Mouse (Mus musculus) cerebellum, postnatal 25 days (tissue): ENCODE measurements at regions not wholly inside any gene's neighbourhood (a gene's known extent, or its start where the extent isn't known, plus 50 kb on each side); places are given as distances from the start of the nearest gene placed in this dataset.

Experiments
- DNase-seq, 2 experiments: peaks; one replicate each; pipeline ENCODE4 v3.0.0; 2021; ENCODE audit warnings: mixed read lengths in 2 of 2

DNA sequence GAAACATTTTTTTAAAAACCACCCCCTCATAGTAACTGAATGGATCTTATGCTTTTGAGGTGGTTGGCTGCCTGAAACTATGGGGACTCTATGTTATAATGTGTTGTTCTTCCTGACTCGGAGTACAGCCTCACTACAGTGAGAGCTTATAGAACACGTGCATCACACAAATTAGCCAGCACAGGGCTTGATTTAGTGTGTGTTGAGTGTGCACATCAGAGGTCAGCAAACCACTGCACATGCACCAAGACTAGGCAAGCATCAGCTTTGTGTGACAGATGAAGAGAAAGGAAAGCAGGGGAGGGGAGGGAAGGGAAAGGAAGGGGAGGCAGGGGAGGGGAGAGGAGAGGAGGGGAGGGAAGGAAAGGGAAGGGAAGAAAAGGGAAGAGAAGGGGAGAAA, 422.9 kb upstream of the Smim15 start:
- no peak for DNase-seq

DNA sequence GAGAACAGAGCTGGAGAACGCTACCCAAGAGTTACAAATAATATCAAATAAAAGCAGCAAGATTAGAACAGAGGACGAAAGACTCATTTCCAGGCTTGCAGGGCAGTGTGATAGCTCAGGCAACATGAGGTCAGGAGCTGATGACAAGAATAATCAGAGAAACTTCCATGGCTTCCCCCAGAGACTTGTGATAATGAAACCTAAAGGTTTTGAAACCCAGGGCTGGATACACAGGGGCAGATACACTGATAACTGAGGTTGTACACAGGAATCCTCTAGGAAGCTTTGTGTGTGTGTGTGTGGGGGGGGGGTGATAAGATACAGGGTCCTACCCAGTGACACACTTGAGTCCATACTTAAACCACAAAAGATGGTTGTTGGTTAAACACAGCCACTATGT, 423.4 kb upstream of the Smim15 start:
- DNase-seq: no peak

DNA sequence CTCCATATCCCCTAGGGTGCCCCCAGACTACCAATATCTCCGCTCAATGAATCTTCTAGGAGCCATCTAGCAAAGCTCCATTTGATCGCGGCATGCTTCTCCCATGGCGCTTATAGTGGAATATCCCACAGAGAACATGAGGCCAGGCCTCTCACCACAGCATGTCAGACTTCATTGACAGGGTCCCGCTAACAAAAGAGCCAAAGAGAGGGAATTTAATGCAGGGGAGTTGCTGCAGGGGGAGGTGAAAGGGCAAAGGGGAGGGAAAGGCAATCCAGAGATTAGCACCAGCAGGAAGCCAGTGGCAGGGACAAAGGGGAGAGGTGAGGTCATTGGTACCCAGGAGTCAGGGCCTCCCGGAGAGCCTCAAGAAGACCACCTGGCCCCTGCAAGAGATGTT, 424.0 kb upstream of the Smim15 start:
- DNase-seq: no peak

DNA sequence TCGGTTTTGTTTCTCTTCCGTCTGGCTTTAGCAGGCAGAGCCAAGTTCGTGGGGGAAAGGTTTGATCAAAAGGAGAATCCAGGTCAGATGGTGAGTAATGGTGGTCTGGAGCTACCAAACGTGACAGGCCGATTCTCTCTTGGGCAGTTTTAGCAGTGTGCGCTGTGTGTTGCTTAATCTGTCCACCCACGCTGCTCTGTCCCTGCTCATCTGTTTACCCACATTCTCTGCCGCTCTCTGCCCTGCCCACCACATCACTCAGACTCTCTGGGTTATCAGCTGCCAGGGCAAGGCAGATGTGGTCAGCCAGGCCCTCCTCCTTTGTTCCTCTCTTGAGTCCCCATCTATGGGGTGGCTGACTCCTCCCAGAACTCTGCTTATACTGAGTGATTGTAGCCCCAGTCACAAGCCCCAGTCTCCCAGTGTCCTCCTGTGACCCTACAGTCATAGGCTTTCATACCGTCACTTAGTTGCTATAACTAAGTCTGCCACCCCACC, 424.8 kb upstream of the Smim15 start:
- DNase-seq: no peak

DNA sequence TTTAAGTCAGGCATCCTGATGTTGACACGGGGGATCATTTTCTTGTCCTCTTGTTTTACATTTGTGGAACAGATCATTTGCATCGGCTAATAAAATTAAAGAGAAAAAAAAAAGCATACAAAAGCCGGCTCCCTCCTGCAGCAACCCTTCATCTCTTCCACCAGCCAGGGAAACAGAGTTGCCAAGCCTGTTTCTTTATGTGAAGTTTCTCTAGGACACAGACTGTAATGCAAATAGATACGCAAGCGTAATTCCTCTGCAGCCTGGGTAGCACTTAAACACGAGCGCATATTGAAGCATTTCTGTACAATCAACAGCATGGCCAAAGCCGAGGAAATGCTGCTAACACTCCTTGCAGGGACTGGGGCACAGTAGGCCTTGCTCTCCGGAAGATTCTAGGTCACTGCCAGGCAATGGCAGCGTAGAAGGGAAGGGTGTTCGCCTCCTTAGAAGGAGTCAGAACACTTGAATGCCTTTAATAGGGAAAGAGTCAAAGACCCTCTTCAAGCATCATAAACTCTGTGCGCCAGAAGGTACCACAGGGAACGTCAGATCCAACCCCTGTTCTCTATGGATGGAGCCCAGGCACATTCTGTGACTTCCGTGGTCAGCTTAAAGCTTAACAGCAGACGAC, 425.3 kb upstream of the Smim15 start:
- no peak for DNase-seq

DNA sequence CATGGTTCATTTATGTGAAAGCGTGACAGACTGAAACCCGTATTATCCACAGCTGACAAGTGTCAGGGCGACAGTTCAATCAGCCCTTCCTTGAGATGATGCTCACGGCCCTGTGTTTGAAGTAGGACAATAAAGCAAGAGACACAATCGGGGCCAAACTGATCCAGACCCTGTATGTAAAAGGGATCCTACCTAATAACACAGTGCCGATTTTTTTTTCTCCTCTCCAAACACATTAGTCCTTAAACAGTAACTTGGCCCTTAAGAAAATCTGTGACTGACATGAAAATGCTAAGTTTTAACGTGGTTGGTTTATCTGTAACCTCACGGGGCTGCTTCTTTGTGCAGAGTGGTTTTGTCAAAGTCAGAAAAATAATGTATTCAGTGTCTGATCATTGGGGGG, 425.9 kb upstream of the Smim15 start:
- DNase-seq: no peak

DNA sequence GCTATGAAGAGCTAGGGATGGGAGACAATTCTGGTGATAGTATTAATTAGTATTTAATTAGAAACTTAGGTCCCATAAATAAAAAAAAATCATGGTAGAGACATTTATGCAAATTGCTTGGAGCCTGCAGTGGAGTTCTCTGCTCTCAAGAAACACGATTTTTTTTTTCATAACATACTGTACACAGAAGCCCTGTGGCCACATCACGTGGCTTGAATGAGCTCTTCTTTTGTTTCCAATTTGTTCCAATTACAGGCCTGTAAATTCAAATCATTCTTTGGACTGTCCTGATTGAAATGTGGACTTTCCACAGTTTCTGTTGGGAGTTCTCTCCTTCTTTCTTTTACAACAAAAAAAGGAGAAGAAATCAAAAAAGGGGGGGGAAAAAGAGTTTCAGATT, 426.7 kb upstream of the Smim15 start:
- no peak for DNase-seq

DNA sequence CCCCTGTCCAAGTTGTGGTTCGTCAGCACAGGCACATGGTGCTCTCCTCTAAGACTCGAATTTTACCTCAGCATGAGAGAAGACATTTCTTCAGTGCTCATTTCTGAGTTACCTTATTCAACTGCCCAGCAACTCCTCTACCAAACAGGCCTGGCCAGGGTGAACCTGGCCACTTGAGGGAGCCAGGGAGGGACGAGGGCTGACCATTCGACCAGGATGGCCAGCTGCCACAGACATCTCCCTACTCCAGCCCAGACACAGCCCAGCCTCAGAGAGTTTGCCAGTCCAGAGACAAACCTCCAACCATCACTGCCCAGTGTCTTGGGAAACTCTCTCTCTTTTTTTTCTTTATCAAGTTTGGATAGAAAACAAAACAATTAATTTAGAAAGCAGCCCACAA, 427.5 kb upstream of the Smim15 start:
- peak in 1 of 2 experiments; percentile 20 for DNase-seq

DNA sequence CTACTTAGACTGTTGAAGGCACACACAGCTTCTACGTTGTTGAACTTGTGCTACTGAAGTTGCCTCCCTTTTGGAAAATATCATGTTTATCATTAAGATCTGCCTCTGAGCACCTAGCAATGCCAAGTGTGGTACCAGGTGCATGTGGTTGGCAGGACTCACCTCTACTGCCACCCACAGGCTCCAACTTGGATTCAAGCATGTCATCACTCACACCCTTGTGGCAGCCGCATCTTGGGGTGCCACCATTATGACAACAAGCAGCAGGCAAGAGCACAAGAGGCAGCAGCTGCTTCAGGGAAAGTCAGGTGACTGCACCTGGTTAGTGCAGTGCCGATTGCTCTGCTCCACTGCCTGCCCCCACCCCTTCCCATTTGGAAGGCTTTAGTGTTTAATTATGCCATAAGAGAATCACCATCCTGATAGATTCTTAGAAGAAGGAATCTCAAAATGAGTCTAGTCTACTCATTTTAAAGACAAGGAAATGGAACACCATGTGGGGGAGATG, 435.2 kb upstream of the Smim15 start:
- DNase-seq: no peak

DNA sequence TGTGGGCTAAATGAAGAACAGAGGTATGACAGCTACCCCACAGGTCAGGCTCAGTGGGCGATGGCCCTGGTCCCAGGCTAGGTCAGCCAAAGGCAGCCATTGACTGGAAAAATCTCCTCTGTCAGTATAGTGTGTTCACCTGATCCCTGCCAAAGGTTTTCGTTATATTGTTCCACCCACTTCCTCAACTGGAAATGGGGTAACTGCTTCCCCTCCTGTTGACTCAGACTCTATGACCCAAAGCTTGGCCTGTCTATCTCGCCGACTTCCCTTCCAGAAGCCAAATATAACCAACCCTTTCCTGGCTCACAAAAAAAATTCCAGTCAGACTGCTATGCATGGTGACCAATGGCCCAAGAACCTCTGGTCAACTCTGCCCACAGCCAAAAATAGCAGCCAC, 437.0 kb upstream of the Smim15 start:
- no peak for DNase-seq

DNA sequence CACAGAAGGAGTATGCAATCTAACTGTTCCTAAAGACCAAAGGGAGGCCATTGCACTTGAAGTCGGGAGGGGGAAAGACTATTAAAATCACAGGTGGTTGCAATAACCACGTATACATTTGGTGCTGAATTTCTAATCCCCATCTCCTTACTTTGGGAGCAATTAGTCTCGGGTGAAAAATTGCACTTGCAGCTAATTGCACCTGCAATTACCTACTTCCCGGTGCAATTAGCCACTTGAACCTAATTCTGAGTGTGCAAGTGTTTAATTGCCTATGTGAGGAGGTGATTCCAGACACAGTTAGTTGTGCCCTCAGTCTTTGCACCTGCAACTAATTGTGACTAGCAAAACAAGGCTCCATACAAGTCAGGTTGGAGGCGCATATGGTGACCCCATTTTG, 442.1 kb upstream of the Smim15 start:
- no peak for DNase-seq

DNA sequence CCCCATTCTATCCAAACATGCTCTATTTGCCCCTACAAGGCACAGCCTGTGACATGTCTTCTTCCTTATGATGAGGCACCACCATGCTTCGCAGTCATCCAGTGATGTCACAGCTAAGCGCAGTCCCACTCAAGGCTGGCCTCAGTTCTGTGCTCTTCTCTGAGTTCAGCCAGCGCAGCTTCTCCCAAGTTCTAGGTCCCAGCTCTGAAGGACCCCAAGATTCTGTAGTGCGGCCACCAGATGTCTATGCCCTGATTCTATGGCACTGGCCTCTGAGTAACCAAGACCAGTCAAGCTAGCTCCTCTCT, 443.2 kb upstream of the Smim15 start:
- DNase-seq: no peak

DNA sequence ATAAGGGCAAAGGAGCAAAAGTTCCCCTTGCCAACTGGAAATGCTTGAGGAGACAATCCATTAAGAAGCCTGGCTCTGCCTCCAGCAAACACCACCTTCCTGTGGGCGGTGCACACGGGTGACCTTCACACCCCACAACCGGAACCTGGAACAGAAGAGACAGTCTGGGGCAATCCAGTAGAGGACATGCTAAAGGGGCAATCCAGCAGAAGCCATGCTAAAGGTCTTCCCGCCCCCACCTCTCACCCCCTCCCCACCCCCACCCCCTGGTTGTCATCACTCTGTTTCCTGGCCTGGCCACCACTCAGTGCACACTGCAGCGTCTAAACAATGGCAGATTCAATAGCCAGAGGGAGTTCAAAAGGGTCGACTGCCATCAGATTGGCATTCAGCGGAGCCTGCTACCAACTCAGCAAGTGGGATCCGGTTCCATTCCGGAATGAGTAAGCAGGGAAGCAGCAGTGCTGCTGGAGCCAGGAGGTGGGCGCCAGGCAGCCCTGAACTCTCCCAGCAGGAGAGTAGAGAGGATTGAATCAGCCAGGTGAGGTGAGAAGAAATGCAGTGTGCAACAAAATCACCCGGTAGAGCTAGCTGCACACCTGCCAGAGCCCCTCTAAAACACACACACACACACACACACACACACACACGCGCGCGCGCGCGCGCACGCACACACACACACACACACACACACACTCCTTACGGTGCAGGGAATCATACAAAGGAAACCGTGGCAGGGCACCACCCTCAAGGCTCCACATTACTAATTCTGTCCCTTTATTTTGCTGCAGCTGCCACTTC, 443.7 kb upstream of the Smim15 start:
- DNase-seq: peak in 1 of 2 experiments; percentile 17

DNA sequence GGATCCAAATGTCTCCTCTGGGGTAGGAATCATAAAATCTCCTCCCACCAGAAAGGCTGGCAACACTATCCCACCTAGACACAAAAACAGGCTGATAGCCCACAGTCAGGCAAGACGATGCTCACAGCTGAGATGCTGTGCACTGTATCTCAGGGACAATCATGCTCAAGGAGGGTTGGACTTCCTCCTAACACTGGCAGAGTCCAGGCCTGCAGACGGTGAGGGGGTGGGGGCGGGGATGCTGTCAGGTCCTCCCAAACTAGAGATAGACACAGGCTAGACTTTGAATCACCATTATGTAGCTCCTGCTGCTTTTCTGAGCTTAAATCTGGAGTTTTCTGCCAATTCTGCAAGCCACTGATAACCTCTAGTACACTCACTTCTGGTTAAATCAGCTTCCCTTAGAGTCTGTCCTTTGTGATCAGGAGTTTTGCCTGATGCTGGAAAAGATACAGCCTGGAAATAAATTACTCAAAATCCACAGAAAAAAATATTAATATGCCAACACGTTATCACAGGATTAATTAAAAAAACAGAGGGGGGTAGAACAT, 445.1 kb upstream of the Smim15 start:
- no peak for DNase-seq

DNA sequence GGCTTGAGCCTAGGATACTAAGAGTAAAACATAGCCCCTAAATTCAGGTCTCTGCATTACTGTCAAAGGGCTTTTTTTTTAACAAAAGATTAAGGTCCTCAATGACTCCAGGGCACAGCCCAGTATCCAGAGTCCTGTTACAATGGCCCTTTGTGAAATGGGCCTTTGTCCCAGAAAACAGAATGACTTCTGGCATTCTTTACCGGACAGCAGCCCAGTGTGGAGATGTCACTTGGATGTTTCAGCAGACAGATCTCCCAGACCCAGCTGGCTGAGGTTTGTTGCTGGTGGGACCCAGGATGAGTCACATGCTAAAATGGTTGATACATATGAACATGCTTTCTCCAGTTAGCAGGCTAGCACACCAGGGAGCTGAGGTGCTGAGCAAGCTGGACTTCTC, 445.9 kb upstream of the Smim15 start:
- no peak for DNase-seq

DNA sequence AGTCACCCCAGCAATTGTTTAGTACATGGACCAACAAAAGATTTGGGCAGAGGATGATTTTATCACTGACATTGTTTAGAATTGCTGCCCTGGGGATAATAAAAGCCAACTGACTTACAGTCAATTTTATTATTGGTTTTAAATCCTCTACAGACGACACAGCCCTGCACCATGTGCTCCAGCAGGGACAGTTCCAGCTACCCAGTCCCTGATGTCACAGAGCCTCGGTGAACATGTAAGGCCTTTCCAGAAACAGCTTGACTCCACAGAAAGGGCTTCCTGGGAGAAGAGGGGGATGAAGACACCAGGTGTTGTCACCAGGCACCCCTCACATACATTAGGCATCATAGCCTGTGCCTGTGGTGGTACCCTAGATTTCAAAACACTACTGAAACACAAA, 447.0 kb upstream of the Smim15 start:
- no peak for DNase-seq

DNA sequence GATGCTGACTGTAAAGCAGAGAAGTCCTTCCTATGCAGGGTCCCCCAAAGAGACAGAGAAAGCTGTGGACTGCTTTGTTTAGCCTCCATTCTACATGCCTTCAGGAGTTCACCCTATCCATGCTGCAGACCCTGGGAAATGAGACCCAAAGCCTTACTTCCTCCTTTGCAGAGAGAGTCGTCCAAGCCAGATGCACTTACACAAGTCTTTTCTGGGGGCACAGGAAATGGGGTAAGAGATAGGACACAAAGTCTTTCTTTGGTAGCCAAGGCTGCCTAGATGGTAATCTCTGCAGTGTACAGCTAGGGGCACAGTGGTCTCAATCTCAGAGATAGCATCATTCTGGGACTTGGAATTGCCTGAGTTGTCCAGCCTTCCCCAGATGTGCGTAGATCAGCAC, 448.1 kb upstream of the Smim15 start:
- DNase-seq: no peak

DNA sequence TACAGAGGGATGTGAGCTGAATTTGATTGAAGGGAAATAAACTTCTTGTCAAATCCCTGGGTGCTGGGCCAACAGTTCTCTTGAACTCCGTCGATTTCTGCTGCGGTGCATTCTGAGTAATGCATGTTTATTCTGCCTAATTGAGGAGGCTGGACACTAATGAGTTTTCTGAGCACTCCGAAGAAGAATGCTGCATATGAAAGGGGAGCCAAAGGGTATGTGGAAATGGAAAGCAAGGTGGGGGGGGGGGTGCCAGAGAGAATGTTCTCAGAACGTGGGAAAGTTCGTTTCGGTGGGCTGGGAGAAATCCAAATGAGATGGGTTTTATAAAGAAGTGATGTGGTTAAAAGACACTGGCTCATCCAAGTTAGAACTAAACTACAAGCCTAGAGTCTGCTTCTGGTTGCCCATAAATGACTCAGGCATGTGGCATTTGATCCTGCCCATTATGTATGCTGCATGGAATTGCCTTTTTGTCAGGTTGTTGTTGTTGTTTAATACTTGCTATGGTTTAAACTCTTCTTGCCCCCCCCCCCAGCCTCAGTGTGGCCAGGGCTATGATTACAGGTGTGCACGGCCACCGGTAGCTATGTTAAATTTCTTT, 455.7 kb upstream of the Smim15 start:
- DNase-seq: no peak

DNA sequence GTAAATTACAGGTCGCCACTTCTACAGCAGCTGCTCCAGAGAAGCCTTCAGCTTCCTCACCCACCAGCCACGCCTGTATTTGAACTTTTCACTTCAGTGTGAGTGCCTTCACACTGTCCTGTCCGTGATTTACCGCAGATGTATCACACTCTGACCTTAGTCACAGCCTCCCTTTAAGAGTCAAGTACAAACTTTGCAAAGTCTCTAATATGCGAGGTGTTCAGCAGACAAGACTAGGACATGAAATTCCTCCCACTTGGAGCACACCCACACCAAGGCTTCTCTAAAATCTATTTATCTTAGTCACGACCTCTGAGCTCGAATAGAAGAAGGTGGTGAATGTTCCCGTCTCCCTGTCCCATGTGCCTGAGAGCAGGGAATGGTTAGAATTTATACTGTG, 456.6 kb upstream of the Smim15 start:
- no peak for DNase-seq

DNA sequence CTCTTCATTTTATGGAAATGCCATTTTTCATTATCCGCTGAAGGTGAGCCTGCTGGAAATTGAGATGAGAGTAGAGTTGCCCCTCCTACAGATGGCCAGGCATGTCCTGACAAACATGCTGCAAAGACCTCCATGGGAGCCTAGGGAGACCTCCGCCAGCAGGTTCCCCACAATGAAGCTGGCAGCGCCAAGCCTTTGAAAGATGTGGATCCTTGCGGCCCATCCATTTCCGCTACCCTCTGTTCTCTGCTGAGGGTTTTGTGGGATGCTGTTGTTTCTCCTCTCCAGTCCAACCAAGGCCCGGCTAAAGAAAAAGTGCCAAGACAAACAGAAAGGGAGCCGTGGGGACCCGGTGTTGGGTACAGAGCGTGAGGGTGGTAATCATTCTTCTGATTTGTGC, 458.3 kb upstream of the Smim15 start:
- DNase-seq: no peak

DNA sequence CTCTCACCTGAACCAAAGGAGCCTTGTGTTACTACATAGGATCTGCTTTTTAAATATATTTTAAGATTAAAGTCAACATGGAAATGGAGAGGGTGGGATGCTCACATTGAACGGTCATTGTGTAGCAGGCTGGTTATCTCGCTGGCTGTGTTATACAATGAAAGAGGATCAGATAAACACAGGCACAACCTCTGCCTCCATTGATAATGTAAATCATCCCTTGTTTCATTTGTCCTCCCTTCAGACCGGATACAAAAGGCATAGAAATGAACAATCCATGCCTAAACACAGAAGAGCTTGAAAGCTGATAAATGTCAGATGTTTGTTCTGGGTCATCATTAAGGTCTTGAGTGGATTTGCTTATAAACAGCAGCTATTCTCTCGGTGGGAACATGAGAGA, 458.9 kb upstream of the Smim15 start:
- no peak for DNase-seq

DNA sequence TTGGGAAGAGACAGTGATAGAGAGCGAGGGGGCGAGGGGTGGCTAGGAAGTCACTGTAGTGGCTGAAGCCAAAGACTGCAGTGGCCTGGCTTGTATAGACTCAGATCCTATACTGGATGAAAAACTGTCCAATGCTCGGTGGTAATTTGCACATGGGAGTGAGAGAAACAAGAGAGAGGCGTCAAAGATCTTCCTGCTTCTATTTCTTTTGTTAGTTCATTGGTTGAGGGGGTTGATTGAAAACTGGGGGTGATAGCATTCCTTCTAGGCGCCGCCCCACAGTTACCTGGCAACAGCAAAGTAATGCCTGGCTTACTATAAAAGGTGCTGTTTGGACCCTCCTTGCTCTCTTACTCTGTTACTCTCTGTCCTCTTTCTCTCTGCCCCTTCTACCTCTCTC, 465.3 kb upstream of the Smim15 start:
- no peak for DNase-seq

DNA sequence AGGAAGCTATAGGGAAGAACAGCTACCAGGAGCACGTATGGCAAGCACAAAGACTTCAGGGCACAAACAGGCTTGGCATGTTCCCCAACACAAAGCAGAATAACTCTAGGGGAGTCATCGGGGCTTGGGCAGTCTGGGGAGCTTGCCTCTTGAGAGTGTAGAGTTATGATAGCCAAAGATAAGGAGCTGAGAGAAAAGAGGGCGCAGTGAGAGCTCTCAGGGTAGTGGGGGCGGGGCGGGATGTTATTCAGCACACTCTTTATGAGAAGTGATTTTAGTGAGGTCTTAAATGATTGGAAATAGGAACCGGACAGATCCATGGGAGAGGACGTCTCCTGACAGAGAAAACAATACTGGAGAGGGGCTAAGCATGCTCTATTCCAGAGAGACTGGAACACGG, 466.4 kb upstream of the Smim15 start:
- DNase-seq: no peak

DNA sequence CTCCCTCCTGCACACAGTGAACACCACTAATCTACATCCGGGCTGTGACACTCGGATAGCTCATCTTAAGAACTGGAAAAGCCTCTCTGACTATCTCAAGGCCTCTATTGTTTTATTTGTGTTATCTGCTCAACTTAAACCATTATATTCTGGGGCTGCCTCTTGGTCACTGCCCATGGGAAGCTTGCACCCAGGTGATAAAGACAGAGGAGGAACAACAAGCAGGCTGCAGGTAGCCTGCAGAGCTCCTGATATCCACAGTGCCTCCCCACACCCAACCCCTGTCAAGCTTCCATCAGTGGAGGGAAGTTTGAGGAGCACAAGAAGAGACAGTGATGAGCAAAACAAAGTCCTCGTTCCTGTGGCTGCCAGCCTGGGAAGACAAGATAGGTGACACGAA, 467.0 kb upstream of the Smim15 start:
- DNase-seq: no peak
